Mouse (Mus musculus): ENCODE measurements at regions not wholly inside any gene's neighbourhood (a gene's known extent, or its start where the extent isn't known, plus 50 kb on each side); places are given as distances from the start of the nearest gene placed in this dataset.

DNA sequence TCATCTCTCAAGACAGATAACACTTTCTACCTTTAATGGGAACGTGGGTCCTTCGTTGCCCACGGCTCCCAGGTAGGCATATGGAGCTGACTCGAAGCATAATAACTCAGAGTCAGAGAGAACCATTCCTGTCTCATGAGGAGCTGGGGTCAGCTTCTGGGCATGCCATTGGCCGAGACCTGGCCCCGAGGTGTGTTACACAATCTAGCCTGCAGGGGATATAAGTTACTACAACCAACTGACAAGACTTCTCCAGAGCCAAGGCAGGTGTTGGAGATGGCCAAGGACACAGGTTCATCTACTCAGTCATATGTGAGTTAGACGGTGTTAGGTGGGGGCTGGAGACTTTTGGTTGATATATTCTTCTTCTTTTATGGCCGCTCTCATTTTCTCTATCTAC, 120.4 kb downstream of the Pja2 start (continued):
- TF ChIP-seq ETS1 (IDR thresholded peaks at IDR 0.05; ENCODE audit: low read depth, low read length) (no peak), ZKSCAN1 (IDR thresholded peaks at IDR 0.05; ENCODE audit: low read depth, low read length) (no peak), POLR2A (IDR thresholded peaks at IDR 0.05; ENCODE audit: control insufficient read depth in 1 of 2, insufficient read depth in 1 of 2, low read depth in 1 of 2, low read length in 2 of 2, poor library complexity in 1 of 2) (no peak), SIN3A (IDR thresholded peaks at IDR 0.05; ENCODE audit: low read length) (no peak)

DNA sequence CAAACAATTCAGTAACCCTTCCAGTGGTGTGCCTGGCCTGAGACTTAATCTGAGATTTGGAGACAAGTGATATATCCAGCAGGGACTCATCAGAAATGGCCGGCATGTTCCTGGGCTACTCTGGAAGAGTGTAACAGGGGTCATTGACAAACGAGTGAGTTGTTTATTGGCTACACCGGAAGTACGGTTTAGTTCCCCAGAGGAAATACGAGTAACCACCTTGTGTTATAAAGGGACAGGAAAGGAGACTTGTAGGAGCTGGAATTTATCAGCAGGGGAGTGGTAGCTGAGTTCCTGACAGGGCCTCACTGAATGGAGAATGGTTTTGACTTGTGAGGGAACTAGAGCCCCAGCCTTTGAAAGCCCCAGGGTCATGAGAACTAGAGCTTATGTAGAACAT, 121.3 kb downstream of the Pja2 start:
- no peak overlapping the region for H3K27ac ChIP-seq (ENCODE audit: control insufficient read depth, low read depth, low read length)
- H3K9me3 ChIP-seq (replicated peaks; ENCODE audit: insufficient read depth, low read length): no peaks in the 10 kb centered on the region
- DNase-seq (ENCODE audit: low read depth, low spot score): no peak
- H3K36me3 ChIP-seq (ENCODE audit: control insufficient read depth in 1 of 2, insufficient read depth in 2 of 2, low read length in 2 of 2): no peaks in the 10 kb centered on the region
- H3K4me1 ChIP-seq (ENCODE audit: control insufficient read depth in 1 of 2, insufficient read depth in 2 of 2, low read length in 2 of 2): no peaks in the 10 kb centered on the region
- peaks cover 0 to 2% of the 10 kb centered on the region in 2 experiments; a peak in 3 of 4 replicates for H3K27me3 ChIP-seq (ENCODE audit: control insufficient read depth in 1 of 2, insufficient read depth in 2 of 2, low read length in 2 of 2)
- TF ChIP-seq GABPA (IDR thresholded peaks at IDR 0.05; ENCODE audit: low read depth, low read length) (no peak), NELFE (IDR thresholded peaks at IDR 0.05; ENCODE audit: low read depth, low read length) (no peak), MEF2A (IDR thresholded peaks at IDR 0.05; ENCODE audit: extremely low read depth, insufficient replicate concordance, low read depth, low read length, poor library complexity, severe bottlenecking) (no peak), USF1 (IDR thresholded peaks at IDR 0.05; ENCODE audit: low read depth, low read length) (no peak), MAZ (IDR thresholded peaks at IDR 0.05; ENCODE audit: low read depth, low read length) (no peak), TBP (IDR thresholded peaks at IDR 0.05; ENCODE audit: low read depth, low read length) (no peak), CHD1 (IDR thresholded peaks at IDR 0.05; ENCODE audit: low read depth, low read length) (no peak), RAD21 (IDR thresholded peaks at IDR 0.05; ENCODE audit: low read depth, low read length) (no peak), POLR2A (IDR thresholded peaks at IDR 0.05; ENCODE audit: control insufficient read depth in 1 of 2, insufficient read depth in 1 of 2, low read depth in 1 of 2, low read length in 2 of 2, poor library complexity in 1 of 2) (no peak), ZKSCAN1 (IDR thresholded peaks at IDR 0.05; ENCODE audit: low read depth, low read length) (no peak), POLR2AphosphoS2 (IDR thresholded peaks at IDR 0.05; ENCODE audit: low read length) (no peak), CTCF (IDR thresholded peaks at IDR 0.05 in 2 of 3, conservative IDR thresholded peaks at IDR 0.05 in 1 of 3; ENCODE audit: control insufficient read depth in 1 of 3, insufficient read depth in 1 of 3, low read depth in 2 of 3, low read length in 3 of 3, poor library complexity in 1 of 3, severe bottlenecking in 1 of 3) (no peak), MAX (IDR thresholded peaks at IDR 0.05; ENCODE audit: low read length) (no peak), GATA1 (IDR thresholded peaks at IDR 0.05; ENCODE audit: low read depth, low read length) (no peak), ETS1 (IDR thresholded peaks at IDR 0.05; ENCODE audit: low read depth, low read length) (no peak), TCF12 (IDR thresholded peaks at IDR 0.05; ENCODE audit: low read depth, low read length) (no peak), MAFK (IDR thresholded peaks at IDR 0.05; ENCODE audit: borderline replicate concordance, low read depth, low read length) (no peak), ZNF384 (IDR thresholded peaks at IDR 0.05; ENCODE audit: low read depth, low read length) (no peak), ELF1 (IDR thresholded peaks at IDR 0.05; ENCODE audit: low read depth, low read length) (no peak), EP300 (IDR thresholded peaks at IDR 0.05; ENCODE audit: low read depth in 1 of 2, low read length in 2 of 2) (no peak)
- H3K79me2 ChIP-seq (ENCODE audit: control insufficient read depth, insufficient read depth, low read length, poor library complexity): no peaks in the 10 kb centered on the region
- no peak overlapping the region for H3K4me3 ChIP-seq (ENCODE audit: control insufficient read depth in 1 of 2, insufficient read depth in 1 of 2, low read depth in 2 of 2, low read length in 2 of 2)
- no peak overlapping the region for H3K9ac ChIP-seq (ENCODE audit: control insufficient read depth, low read depth, low read length, poor library complexity, severe bottlenecking)

Measured in MEL (cell line).